Mouse (Mus musculus) thymus, postnatal 10 days (tissue): ENCODE data around the gene Gm20388.

ENCODE experiments used
- DNase-seq, 2 experiments: peaks; one replicate each; pipeline ENCODE4 v3.0.0; 2021; ENCODE audit warnings: low spot score in 2 of 2

Gene Gm20388

DNA sequence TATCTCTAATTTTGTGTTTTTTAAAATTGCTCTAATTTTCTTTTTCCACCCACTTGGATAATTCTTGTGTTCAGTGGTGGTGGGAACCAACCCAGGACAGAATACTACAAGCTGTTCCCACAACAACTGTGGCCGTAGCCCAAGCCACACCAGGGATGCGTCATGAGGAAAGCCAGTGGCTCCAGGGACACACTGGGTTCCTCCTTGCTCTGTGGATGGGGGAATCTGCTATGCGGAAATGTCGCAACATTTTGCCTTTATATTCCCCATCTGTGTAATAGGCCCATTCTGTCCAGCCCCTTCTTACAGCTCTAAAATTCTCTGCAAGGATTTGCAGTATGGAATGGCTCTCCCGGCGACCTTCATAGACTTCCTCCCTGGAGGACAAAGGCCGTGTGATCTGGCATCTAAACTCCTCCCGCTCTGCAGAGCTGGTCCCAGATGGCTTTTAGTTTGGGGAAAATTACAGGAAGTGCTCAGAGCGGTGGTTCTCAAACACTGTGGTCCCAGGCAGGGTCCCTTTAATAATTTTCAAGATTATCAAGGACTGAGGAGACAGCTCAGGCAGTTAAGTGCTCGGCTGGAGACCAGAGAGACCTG, 1270.7 kb downstream of the Gm20388 start:
- DNase-seq: no peak

DNA sequence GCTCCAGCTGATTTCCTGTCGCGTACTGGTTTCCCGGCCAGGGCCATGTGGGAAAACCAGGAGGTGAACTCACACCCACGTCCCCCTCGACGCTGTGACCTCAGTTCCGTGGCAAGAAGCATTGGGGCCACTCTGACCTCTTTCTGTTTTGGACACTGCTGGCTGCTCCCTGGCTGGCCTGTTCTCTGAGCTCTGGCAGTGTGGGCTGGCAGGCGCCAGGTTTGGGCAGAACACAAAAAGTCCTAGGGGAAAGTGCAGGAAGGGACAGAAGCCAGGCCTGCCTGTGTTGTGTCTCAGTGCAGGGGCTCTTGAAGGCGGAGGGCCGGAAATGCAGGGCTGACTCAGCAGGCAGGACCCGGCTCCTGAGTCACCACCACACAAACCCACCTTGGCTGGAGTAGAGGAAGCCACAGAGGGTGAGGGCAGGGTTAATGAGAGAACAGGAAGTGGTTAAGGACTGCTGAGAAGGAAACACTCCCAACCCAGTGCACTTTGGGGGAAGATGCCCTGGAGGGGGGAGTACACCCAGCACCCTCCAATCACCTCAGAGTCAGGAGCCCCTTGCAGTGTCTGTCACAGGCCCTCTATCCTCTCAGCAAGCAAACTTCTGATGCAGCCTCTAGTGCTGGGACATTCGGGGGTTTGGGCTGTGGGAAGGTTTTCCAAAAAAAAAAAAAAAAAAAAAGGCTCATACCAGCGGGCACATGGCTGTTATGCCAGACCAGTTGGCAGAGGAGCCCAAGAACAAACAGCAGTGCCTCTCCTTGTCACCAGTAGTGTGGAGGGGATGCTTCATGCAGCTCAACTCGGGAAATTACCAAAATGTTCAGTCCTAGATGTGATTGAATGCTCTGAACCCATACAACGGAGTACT, 1277.1 kb downstream of the Gm20388 start:
- DNase-seq: peak in 1 of 2 experiments; percentile 9

DNA sequence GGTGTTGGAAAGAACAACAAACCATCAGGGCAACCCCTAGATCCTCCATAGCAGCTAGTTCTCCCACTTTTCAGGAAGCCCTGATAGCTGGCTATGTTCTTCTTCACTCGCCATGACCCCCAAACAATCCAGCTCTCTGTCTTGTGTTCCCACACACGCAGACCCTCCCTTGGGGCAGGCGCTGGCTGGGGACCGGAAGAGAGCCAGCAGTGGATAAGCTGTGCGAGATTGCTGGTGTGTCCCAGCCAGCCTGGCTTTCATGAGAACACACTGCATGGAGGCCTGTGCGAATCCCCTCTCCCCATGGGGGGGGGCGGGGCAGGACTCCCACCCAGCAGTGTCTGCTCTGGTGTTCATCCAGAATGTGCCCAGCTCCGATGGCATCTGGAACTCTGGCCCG, 1278.4 kb downstream of the Gm20388 start:
- DNase-seq: no peak

DNA sequence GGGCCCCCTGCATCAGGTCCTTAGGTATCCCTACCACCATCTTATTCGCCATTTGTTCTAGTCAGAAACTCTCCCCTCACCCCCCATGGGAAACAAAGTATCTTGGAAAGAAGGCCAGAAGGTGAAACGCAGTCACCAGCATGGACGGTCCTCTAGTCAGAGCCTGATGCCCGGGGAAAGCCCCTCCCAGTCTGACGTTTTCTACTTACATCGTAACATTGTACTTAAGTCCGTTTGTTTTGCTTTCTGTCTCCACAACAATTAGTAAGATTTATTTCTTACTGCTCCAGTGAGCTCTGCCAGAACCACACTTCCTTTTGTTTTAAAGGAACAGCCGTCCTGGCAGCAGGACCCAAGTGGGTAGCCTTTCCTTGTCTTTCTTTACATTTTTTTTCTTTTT, 1281.8 kb downstream of the Gm20388 start:
- no peak for DNase-seq

DNA sequence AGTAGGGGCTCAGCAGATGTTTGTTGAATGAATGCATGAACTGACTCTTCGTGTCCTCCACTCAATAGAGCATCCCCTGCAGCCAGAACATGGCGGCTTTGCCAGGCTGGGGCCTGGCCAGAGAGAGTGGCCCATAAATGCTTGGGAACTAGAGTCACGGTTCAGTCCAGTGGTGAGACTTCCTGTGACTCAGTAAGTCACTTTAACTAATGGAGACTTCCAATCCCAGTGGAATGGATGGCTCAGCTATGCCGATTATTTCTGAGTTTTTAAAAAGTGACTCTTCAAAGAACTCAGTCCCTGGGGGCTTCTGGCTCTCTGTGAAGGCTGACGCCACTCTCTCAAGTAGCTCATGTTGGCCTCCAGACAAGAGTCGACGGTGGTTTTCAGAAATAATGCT, 1285.3 kb downstream of the Gm20388 start:
- DNase-seq: no peak

DNA sequence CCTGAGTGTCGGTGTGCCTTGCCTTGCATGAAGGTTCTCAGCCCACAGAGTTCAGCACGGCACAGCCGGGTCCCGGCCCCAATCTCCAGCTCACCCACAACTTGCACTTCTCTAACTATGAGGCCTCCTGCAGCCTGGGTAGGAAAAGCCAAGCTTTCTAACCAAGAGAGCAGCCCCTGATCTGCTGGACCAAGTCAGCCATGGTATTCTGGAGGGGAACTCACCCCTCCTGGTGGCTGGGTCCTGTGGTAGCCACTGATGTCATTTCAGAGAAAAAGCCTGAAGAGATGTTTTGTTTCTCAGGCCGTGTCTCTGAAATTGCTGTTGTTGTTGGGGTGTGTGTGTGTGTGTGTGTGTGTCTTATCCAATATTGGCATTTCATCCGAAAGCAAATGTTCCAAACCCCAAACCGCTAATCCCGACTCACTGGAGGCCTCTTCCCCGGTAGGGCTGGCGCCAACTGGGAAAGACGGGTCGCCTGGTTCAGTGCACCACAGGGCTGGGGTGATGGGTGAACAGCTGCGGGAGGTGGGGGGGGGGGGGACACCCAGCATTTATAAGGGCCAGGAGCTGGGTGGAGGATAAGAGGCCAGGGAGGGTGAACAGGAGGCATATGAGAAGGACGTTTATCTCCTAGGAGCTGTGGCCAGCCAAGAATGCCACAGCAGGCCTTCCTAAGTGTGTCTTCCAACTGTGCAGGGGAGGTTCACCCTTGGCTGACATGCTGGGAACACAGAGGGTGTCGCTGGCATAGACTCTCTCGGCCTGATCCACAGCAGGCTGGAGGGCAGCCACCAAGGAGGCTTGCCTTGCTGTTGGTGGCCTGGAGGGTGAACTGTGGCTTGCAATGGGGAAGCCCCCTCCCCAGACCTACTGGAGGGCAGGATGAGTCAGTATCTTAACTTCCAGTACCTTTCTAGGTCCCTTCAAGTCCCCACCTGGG, 1286.4 kb downstream of the Gm20388 start:
- no peak for DNase-seq

DNA sequence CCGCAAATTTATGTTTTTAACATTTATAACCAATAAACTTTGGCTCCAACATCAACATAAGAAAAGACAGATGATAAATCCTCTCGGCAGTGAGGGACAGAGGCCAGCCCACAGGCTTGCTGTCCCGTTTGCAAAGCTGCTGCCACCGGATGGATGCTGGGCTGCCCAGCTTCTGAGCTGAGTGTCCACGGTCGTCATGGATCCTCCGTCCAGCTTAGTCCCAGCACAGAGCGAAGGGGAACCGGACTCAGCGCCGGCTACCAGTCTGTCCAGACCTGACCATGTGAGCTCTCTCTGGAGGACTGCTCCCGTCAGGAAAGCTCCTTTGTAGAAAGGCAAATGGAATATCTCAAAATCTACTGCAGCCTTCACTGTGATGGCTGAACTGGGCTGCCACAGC, 1289.4 kb downstream of the Gm20388 start:
- DNase-seq: no peak

DNA sequence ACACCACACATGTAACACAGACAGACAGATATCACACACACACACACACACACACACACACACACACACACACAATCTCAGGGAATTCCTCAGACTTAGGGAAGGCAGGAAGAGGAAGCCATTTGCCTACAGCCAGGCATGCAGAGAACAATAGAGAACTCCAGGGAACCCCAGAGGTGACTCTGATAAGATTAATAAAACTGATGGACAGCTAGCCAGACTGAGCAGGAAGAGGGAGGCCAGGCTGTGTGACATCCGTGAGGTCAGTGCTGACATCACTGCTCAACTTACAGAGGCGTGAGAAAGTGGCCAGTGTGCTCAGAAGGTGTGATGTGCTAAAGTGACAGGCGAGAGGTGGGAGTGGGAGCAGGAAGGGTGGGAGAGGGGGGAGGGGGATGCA, 1290.3 kb downstream of the Gm20388 start:
- no peak for DNase-seq

DNA sequence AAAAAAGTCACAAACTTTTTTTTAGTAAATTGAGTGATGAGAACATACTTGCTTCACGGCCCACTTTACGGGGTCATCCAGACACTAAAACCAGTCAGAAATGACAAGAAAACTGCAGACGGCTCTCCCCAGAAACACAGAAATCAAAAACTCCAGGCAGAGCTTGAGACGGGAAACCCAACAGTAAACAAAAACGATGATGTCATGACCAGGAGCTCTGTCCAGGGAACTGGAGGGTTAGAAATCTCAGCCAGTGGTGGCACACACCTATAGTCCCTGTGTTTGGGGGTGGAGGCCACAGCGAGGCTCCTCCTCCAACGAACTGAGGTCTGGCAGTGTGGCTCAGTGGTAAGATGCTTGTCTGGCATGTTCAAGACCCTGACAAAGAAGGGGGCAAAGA, 1291.0 kb downstream of the Gm20388 start:
- no peak for DNase-seq

DNA sequence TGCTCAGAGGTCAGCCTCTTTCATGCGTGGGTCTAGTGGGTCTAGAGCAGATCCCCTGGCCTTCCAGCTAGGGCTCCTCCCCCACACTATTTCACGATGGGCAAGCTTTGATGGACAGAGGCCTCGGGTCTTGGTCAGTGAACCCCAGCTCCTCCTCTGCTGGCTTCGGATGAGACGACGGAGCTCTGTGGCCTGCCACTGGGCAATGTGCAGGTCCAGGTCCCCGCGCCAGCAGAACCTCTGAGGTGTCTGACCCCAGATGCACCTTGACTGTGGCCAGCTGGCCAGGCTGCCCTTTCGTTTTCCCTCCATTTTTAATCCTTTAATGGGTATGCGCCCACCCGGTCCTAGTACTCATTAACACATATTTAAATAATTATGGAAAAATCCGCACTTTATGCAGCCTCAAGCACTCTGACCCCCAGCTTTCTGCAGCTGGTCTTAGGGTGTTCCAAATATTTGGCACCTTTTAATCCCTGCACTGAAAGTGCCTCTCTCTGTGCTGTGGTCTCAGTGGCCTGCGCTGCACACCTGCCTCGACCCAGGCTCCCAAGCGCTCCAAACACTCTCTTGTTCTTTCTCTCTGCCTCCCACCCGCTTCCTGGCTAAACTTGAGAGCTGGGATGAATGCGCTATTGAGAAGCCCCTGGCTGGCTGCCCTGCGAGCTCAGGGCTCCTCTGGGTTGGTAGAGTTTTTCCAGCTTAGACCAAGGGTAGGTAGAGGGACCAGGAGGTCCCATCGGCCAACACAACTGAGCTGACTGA, 1293.2 kb downstream of the Gm20388 start:
- DNase-seq: no peak

DNA sequence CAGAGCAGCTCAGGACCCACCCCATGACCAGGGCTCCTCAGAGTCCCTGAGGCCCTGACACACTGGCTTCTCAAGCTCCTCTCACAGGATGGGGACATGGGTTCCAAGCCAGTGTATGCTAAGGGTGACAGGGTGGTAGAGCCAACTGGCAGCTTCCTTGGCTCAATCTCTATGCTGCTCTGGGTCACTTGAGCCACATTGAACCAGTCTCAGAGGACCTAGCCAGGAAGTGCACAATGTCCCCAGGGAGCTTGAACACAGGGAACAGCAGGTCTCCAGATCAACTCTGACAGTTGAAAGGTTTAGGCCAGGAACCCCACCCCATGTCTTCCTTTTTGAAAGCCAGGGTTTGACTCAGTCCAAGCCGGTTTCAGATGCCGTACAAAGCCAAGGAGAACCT, 1296.5 kb downstream of the Gm20388 start:
- no peak for DNase-seq

DNA sequence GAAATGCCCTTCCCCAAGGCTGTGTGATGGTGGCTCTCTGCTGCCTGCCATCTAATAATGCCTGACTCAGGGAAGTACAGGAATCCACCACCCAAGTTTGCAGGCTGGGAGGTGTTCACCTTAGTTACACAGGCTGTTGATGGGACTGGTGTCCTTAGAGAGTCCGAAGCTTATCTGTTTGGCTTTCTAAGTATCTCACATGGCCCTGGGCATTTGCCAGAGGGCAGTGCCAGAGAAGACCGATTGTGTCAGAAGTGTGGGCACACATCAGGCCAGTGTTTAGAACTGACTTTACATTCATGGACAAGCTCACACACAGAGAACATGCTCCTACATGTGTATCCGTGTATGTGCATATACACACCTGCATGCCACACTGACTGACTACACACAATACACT, 1300.0 kb downstream of the Gm20388 start:
- no peak for DNase-seq

DNA sequence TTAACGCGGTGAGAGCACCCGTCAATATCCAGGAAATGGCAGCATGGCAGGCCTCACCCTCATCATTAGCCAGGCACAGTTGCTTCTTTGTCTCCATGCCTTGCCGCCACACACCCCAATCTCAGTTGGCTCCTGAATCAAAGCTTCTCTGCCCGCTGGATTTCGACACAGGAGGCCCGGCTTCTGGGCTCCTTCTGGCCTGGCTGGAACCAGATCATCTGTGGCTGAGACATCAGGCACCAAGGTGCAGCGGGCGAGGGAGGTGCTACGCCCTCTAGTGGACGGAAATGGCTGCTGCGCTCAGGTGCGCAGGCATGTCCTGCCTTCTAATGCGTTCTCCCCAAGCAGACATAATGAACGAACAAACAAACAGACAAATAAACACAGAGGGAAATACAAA, 1302.6 kb downstream of the Gm20388 start:
- no peak for DNase-seq

DNA sequence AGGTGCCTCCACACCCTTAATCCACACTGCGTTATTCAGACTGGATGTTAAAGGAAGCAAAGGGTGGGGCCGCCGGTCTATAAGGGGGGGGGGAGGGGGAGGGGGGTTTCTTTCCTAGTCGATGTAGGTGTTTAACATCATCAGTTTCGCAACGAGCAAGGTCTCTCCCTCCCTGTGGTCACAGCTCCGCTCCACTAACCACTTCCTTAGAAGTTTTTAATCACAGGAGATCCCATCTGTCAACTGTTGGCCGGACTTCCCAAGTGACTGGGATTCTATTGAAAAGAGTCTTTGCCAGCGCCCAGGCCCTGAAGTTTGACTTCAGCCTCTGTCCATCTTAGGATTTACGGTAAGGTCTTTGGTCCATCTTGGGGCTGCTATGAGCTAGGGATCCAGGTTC, 1303.0 kb downstream of the Gm20388 start:
- DNase-seq: no peak

DNA sequence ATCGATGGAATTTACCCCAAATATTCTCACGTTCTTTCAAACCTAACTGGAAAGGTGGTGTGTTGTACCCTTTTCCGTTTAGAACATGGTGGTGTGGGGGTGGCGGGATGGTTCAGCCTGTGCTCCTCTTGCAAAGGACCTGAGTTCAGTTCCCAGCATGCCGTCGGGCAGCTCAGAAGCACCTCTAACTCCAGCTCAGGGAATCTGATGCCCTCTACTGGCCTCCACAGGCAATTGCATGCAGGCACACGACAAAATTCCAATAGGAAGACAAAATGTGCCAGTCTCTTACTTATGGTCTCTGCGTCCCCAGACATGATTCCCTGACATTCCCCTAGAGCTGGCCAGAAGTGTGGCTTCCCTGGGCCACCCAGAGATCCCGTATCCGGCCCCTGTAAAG, 1304.3 kb downstream of the Gm20388 start:
- DNase-seq: no peak

DNA sequence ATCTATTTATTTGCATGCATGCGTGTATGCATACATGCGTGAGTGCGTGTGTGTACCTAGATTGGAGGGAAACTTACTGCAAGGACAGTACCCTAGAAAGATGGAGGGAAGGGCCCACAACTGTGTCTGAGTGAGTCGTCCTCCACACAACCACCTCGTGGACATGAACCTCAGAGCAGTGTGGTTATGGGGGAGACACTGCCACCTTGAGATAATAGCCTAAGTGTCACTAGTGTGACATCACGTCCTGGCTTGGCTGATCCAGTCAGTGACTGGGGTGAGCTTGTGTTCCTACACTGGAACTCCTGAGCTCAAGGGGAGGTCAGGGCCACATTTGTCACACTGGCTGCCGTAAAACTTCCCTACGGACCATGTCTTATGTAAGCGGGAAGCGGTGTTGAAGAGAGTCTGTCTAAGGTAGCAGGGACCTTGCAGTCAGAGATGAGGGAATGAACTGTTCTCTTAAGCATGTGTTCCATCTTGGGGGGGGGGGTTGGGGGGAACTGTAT, 1305.9 kb downstream of the Gm20388 start:
- no peak for DNase-seq

DNA sequence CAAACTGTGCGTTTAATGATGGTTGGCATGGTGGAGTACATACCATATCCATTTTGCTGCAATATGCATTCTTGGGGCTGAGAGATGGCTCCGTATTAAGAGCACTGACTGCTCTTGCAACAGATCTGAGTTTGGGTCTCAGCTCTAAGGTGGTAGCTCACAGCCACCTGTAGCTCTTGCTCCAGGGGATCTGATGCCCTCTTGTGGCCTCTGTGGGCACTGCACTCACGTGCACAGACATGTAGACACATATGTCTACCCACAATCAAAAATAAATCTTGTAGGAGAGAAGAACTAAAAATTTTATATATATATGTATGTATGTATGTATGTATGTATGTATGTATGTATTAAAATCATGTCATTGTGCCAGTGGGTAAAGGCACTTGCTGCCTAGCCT, 1307.8 kb downstream of the Gm20388 start:
- DNase-seq: peak in 1 of 2 experiments; percentile 20

DNA sequence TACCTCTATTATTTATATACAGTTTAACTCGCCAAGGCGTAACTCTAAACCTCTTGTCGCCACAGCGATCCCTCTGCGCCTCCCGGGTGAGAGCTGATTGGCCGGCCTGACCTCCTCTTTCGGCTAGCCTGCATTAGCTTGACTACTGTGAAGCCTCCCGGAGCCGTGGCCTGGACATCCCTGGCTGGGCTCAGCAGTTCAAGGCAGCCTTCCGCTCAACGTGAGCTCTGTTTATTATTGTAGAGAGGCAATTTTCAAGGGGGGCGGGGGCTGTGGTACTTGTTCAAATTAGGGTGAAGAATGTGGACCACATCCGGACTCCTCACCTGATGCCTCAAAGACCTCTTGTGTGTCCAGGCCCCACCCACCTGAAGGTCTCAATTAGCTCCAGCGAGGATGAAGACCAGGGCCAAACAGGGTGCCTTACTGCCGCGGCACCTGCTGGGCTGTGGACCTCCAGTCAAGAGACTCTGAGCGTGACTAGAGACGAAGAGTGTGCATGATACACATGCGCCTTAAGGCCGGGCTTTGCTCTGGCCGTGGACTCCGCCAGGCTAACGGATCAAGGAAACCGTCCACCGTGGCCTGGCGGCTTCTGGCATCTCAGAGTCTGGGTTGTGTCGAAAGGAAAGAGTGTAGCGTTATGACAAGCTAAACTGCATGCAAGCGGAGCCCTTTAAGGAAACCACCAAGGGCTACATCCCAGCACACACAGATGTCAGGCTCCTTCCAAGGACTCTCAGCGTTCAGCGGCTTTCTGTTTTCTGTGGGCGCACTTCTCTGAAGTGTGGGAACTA, 1309.7 kb downstream of the Gm20388 start:
- no peak for DNase-seq

DNA sequence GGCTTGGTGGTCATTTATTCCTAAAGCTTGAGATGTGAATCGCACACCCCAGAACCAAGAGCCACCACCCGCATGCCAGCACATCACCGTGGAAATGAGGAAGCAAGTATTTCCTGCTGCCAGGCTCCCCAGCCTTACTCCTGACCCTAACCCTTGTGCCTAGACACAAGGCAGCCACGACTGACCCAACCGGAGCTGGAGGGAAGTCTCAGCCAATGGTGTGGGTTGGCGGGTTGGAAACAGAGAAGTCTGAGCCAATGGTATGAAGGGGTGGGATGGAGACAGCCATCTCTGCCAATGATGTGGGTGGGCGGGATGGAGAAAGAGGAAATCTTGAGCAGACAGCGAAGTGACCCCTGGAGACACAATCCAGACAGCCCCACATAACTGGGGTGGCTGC, 1314.1 kb downstream of the Gm20388 start:
- DNase-seq: no peak

DNA sequence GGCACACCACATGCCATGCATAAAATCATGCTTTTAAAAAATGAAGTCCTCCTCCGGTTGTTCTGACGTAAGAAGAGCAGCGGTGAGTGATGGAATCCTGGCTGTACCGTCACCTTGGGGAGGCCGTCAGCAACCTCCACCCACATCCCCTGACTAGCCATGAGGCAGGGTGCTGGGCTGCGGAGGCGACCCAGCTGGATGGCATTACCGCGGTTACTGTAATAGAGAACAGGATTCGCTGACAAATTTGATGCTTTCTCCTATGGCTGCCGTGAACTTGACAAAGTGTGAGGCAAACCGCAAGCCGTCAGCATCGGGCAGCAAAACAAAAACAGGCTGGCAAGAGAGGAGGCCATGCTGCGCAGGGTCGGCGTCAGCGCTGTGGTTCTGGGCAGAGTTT, 1317.1 kb downstream of the Gm20388 start:
- no peak for DNase-seq

DNA sequence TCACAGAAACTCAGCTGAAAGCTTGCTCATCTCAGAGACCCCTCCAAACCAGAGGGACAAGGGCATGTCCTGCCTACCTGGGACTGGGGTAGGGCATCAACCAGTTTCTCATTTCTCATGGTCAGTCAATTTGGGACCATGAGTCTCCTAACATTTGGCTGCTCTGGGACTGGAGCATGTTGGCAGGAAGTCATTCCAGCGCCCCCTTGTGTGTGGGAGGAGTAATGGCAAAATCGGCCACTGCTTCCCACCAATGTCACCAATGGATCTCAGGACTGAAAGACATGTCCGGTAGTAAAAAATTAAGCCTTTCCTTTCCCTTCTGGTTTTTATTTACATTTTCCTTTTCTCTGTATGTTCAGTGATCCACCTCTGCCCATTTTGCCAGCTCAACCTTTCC, 1318.3 kb downstream of the Gm20388 start:
- DNase-seq: peak in 1 of 2 experiments; percentile 14
